Mouse (Mus musculus): ENCODE results near the gene Klra7. TPM values are rescaled to one million over a fixed set of nuclear protein-coding genes. Genes with fewer than 3 reads are reported as not detected.
"Not testable (repeated sequence)": the region's sequence is repeated elsewhere in the genome, so short reads cannot be mapped to it uniquely, and the experiment has no call there.

Klra7 gene
- total RNA-seq (2021) = not detected
- long read RNA-seq, experiment 1 = 0 reads
- long read RNA-seq, experiment 2 = 0 reads

DNA sequence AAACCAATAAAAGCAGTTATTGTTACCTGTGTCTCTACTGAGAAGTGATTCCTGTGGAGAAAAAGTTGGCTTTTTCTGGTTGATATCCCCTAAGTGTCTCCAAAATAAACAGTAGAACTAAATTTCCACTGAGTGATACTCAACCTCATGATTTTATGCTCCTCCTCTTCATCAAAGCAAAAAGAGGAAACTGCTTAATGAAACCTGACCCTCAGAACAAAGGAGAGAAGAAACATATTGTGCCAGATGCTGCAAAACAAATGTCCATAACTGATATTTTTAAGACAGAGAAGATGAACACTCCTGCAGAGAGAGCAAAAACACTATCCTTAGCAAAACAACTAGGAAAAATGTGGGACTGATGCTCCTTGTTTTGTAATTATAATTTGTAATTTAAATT is at the start of gene Klra7:
Klra7 (minus strand) TSS at position 101 of the 400 bp plus-strand sequence.
- intact Hi-C loops (cut with DNase I) = no loop called here
- DNase-seq = no peak

DNA sequence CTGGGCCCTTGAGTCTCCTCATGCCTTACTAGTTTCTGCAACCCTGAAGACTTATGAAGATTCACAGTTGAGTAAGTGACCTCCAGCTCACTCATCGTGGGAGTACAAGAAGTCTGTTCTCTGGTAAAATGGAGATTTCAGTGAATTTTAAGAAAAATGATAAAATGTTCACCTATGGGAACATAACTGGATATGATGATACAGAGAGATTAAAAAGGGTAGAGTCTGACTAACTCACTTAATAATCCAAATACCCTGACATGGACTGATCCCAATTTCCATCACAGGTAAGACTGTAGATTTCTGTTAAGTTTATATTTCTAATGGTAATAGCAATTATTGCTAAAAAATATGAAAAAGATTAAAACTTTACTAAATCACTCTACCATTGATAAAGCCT is 48.7 kb upstream of the Klra7 start, which contains the start of gene Klra10:
Klra10 (minus strand) TSS at position 101 of the 400 bp plus-strand sequence.
- DNase-seq; intact Hi-C loops (cut with DNase I): not testable (repeated sequence)

DNA sequence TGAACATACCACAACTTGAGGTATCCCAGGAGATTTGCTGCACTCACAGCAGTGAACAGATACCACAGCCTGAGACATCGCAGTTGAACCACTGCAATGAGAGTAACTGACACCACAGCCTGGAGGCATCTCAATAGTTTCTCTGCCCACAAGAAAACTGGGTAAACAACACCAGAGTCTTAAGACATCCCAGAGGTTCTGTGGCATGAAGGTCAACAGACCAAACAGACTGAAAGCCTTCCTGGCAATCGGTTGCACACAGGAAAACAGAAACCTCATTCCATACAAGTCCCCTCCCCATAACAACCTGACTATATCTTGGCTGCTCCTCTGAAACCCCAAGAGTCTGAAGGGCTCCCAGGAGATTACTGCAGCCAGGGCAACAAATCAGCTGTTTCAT is 22.2 kb upstream of the Klra7 start:
- no peak for DNase-seq
- intact Hi-C loops (cut with DNase I) = loop anchor here (5.0 kb wide), 1 partner anchor 208 kb away; no protein-coding TSS in a partner anchor

DNA sequence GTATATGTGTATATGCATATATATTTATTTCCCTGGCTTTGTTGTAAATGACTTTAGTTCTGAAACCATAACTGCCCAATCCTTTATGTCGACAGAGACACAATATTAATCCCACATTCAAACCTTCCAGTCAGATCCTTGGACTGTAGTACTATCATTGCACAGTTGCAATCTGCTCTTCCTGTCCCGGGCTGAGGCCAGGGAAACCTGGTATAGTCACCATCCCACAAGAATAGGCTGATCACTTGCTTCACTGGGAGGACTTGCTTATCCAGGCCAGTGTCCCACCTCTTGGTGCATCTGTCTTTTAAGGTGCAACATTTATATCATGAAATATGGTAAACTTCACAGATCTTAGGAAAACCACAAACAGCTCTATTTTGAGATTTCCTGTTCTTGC is 4.4 kb upstream of the Klra7 start:
- intact Hi-C loops (cut with DNase I) = no loop called here
- DNase-seq = no peak

DNA sequence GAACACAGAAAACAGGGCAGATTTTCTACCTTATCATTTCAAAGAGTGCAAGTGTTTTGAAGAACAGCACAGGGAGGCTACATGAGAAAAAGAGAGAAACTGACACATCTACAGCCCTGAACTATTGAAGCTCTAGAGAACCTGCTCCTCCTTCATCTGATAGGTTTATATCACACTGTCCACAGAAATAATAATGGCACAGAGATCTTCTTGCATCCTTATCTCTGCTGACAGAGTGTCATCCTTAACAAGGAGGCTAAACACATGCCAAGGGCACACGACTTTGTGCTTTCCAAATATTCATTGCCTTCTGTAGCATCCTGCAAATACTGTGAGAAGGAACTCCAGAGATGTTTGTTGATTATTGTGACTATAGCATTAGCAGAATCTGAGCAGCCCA is 3.5 kb upstream of the Klra7 start:
- intact Hi-C loops (cut with DNase I) = no loop called here
- DNase-seq = no peak

DNA sequence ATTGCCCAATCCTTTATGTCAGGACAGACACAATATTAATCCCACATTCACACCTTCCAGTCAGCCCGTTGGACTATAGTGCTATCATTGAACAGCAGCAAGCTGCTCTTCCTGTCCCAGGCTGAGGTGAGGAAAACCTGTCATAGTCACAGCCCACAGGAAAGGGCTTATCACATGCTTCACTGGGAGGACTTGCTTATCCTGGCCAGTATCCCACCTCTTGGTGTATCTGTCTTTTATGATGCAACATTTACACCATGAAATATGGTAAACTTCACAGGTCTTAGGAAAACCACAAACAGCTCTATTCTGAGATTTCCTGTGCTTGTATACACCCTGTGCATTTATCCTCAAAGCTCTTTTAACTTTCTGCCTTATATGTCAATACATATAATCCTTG is 35.7 kb downstream of the Klra7 start:
- DNase-seq; intact Hi-C loops (cut with DNase I): not testable (repeated sequence)

DNA sequence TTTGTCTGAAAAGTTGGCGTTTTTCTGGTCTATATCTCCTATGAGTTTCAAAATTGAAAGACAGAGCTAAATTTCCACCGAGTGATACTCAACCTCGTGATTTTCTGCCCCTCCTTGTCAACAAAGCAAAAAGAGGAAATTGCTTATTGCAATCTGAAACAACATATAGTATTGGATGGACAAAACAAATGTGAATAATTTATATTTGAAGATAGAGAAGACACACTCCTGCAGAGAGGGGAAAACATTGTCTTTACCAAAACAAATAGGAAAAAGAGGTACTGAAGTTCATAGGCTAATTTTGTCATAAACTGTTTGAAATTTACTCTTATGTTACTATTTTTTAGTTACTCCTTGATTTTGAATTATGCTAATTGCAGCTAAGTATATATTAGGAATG is 40.1 kb downstream of the Klra7 start, which contains the start of gene Klra9:
Klra9 (minus strand) TSS at position 101 of the 400 bp plus-strand sequence.
- DNase-seq; intact Hi-C loops (cut with DNase I): not testable (repeated sequence)

Other genes starting within 250 kb of the Klra7 start
- gene Klra6, start 206.4 kb downstream of the Klra7 start, total RNA-seq (2021) = not detected
- gene Klra4, start 166.1 kb downstream of the Klra7 start, total RNA-seq (2021) = not detected
- gene Klra8, start 103.4 kb downstream of the Klra7 start, total RNA-seq (2021) = under 1 TPM; 0.24 to 0.29 TPM
- gene Klra9, start 40.2 kb downstream of the Klra7 start, total RNA-seq (2021) = 1 to 10 TPM; 1.1 to 1.2 TPM
- gene Klra10, start 48.6 kb upstream of the Klra7 start, total RNA-seq (2021) = not detected
- not detected for gene Klra3, start 104.3 kb upstream of the Klra7 start, total RNA-seq (2021)
- gene Klra1, start 153.6 kb upstream of the Klra7 start, total RNA-seq (2021) = not detected